Mouse (Mus musculus) heart, postnatal 0 days (tissue): ENCODE measurements around the gene Cdyl2.

ENCODE experiments used
- CTCF ChIP-seq: IDR thresholded peaks from 2 replicates; pipeline ENCODE4 v1.5.1; 2016; ENCODE audit warnings: antibody characterized with exemption, control low read depth, low read depth
- EP300 ChIP-seq: IDR thresholded peaks from 2 replicates; pipeline ENCODE4 v1.6.1; 2016; ENCODE audit warnings: antibody characterized with exemption, low read depth

DNA sequence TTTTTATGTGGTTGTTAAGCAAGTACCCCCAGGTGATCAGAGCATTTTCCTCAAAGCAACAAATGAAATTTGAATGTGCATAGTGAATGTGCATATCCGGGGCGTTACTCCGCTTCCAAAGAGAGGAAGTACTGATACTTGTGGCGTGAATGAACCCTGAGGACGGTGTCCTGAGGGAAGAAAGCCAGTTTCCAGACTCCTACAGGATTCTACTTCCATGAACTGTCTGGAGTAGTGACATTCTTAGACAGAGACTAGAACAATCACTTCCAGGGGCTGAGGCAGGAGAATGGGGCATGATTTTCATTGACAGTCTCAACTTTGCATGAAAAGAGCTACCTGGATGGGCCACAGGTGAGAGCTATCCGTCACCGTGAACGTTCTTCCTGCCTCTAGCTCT, 59.3 kb downstream of the Cdyl2 start:
- TF ChIP-seq CTCF (no peak), EP300 (no peak)
